Mouse (Mus musculus) heart, postnatal 0 days (tissue): ENCODE data around the gene Ryr2.

Experiments
- CTCF ChIP-seq: IDR thresholded peaks from 2 replicates; pipeline ENCODE4 v1.5.1; 2016; ENCODE audit warnings: antibody characterized with exemption, control low read depth, low read depth
- EP300 ChIP-seq: IDR thresholded peaks from 2 replicates; pipeline ENCODE4 v1.6.1; 2016; ENCODE audit warnings: antibody characterized with exemption, low read depth

DNA sequence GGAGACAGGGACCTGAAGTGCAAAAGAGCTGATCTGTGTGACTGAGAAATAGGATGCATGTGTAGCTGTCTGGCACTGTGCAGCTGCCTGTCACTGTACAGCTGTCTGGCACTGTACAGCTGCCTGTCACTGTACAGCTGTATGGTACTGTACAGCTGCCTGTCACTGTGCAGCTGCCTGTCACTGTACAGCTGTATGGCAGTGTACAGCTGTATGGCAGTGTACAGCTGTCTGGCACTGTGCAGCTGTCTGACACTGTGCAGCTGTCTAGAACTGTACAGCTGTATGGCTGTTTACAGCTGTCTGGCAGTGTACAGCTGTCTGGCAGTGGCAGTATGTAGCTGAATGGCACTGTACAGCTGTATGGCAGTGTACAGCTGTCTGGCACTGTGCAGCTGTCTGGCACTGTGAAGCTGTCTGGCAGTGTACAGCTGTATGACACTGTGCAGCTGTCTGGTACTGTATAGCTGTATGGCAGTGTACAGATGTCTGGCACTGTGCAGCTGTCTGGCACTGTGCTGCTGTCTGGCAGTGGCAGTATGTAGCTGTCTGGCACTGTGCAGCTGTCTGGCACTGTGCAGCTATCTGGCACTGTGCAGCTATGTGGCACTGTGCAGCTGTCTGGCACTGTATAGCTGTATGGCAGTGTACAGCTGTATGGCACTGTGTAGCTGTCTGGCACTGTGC is 147.1 kb downstream of the Ryr2 start:
- no peak for TF ChIP-seq CTCF
- TF ChIP-seq EP300 = no peak
